Mouse (Mus musculus): ENCODE measurements at regions not wholly inside any gene's neighbourhood (a gene's known extent, or its start where the extent isn't known, plus 50 kb on each side); places are given as distances from the start of the nearest gene placed in this dataset.

- peak; percentile 94 for DNase-seq
These were observed 294.9 kb upstream of the Agtr1b start for GRCm38 (mm10) chr3:20661883-20662282.

- peak; percentile 70 for DNase-seq
These were observed 288.4 kb upstream of the Agtr1b start for GRCm38 (mm10) chr3:20655345-20655744.
